Mouse (Mus musculus): ENCODE data around the gene Ube2l6. TPM values are rescaled to one million over a fixed set of nuclear protein-coding genes. Genes with fewer than 3 reads are reported as not detected.

The Ube2l6 gene
- total RNA-seq, 1 experiment from 2014 or later = 95.3 TPM

DNA sequence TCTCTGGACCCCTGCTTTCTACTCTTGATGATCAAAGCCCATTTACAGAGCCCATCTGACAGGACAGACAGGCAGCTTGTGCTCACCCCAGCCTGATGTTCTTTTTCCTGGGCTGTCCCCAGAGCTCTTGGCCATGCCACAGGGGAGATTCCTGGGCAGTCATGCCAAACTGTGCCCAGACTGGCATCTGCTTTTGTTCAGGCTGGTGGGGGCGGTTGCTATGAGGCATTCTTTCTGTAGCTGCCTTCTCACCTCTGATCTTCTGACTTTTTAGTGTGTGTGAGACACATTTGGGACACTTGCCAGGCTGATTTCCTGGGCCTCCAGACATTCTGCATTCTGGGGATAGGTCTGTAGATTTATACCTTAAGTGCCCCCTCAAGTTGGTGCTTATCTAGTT is 59.9 kb downstream of the Ube2l6 start:
- ATAC-seq (ENCODE audit: extremely low read depth, insufficient number of reproducible peaks, low FRiP score, poor library complexity, severe bottlenecking) = no peak

Other genes starting within 250 kb of the Ube2l6 start
- 2.1 and 4.2 TPM in 2 replicates for gene Ctnnd1, start 148.1 kb upstream of the Ube2l6 start, total RNA-seq (2017)
- not detected in 2 replicates for gene Btbd18, start 139.7 kb upstream of the Ube2l6 start, total RNA-seq (2017)
- gene Selenoh, start 128.1 kb upstream of the Ube2l6 start, total RNA-seq (2017) = 20.6 and 24.8 TPM in 2 replicates
- gene Gm28635, start 120.8 kb upstream of the Ube2l6 start, total RNA-seq (2017) = 0.12 TPM in 1 of 2 replicates, not detected in the other
- 14.5 and 16.5 TPM in 2 replicates for gene Med19, start 120.4 kb upstream of the Ube2l6 start, total RNA-seq (2017)
- gene Tmx2, start 119.7 kb upstream of the Ube2l6 start, total RNA-seq (2017) = 18.4 and 20.1 TPM in 2 replicates
- 33.3 and 37.8 TPM in 2 replicates for gene Zdhhc5, start 83.6 kb upstream of the Ube2l6 start, total RNA-seq (2017)
- 41.6 and 50.2 TPM in 2 replicates for gene Clp1, start 71.5 kb upstream of the Ube2l6 start, total RNA-seq (2017)
- 0.23 and 0.25 TPM in 2 replicates for gene Ypel4, start 64.8 kb upstream of the Ube2l6 start, total RNA-seq (2017)
- gene Gm19426, start 55.2 kb upstream of the Ube2l6 start, total RNA-seq (2017) = not detected in 2 replicates
- not detected in 2 replicates for gene Serping1, start 23.4 kb upstream of the Ube2l6 start, total RNA-seq (2017)
- not detected in 2 replicates for gene Smtnl1, start 23.8 kb downstream of the Ube2l6 start, total RNA-seq (2017)
- gene Timm10, start 28.2 kb downstream of the Ube2l6 start, total RNA-seq (2017) = 10.0 and 10.3 TPM in 2 replicates
- 3.4 and 4.7 TPM in 2 replicates for gene Slc43a1, start 40.0 kb downstream of the Ube2l6 start, total RNA-seq (2017)
- gene Rtn4rl2, start 87.9 kb downstream of the Ube2l6 start, total RNA-seq (2017) = not detected in 2 replicates
- gene Slc43a3, start 137.8 kb downstream of the Ube2l6 start, total RNA-seq (2017) = 2.7 and 2.9 TPM in 2 replicates
- 0.93 TPM in 1 of 2 replicates, not detected in the other for gene Prg2, start 181.6 kb downstream of the Ube2l6 start, total RNA-seq (2017)
- gene Prg3, start 189.4 kb downstream of the Ube2l6 start, total RNA-seq (2017) = not detected in 2 replicates
- 133 and 139 TPM in 2 replicates for gene Ssrp1, start 238.4 kb downstream of the Ube2l6 start, total RNA-seq (2017)
- gene P2rx3, start 238.6 kb downstream of the Ube2l6 start, total RNA-seq (2017) = not detected in 2 replicates
- gene Tnks1bp1, start 249.2 kb downstream of the Ube2l6 start, total RNA-seq (2017) = 10.6 and 13.3 TPM in 2 replicates

All from neutrophil, adult 5-6 weeks (primary cell).